Mouse (Mus musculus) midbrain, embryonic 13.5 days (tissue): ENCODE results near the gene Serpinb3d. TPM values are rescaled to one million over a fixed set of nuclear protein-coding genes. Genes with fewer than 3 reads are reported as not detected.
"Not testable (repeated sequence)": the region's sequence is repeated elsewhere in the genome, so short reads cannot be mapped to it uniquely, and the experiment has no call there.

Experiments
- ATAC-seq: fragments of 200-750 bp; cut with Nextera tagmentation; 2 replicates; pipeline ENCODE4 v1.8.0; 2017; ENCODE audit warnings: mild to moderate bottlenecking, moderate TSS enrichment, moderate library complexity
- H3K27ac ChIP-seq: fragments of 300-500 bp; sonication (generic); 2 replicates; pipeline ENCODE4 v1.5.1; 2015; ENCODE audit warnings: inconsistent platforms, mild to moderate bottlenecking, moderate library complexity
- H3K27me3 ChIP-seq: fragments of 300-500 bp; sonication (generic); 2 replicates; pipeline ENCODE4 v1.6.1; 2015; ENCODE audit warnings: mild to moderate bottlenecking, inconsistent platforms
- H3K36me3 ChIP-seq: fragments of 300-500 bp; sonication (generic); 2 replicates; pipeline ENCODE4 v1.6.1; 2015; ENCODE audit warnings: mild to moderate bottlenecking, inconsistent platforms
- H3K4me1 ChIP-seq: fragments of 300-500 bp; sonication (generic); replicated peaks from 2 replicates; pipeline ENCODE4 v1.6.1; 2015; ENCODE audit warnings: inconsistent platforms
- H3K4me2 ChIP-seq: fragments of 300-500 bp; sonication (generic); replicated peaks from 2 replicates; pipeline ENCODE4 v1.6.1; 2015; ENCODE audit warnings: moderate library complexity, mild to moderate bottlenecking, inconsistent platforms
- H3K4me3 ChIP-seq: fragments of 300-500 bp; sonication (generic); replicated peaks from 2 replicates; pipeline ENCODE4 v1.5.1; 2015; ENCODE audit warnings: mild to moderate bottlenecking, inconsistent platforms
- H3K9ac ChIP-seq: fragments of 300-500 bp; sonication (generic); replicated peaks from 2 replicates; pipeline ENCODE4 v1.6.1; 2015; ENCODE audit warnings: mild to moderate bottlenecking, inconsistent platforms
- H3K9me3 ChIP-seq: fragments of 300-500 bp; sonication (generic); 2 replicates; pipeline ENCODE4 v1.6.1; 2016; ENCODE audit warnings: mild to moderate bottlenecking, inconsistent platforms
- WGBS: fragments of 180-500 bp; shearing (Covaris S2); methylation state at CpG from one replicate; pipeline ENCODE4 v1.1.7; 2015; 5-methylcytosine and 5-hydroxymethylcytosine counted together
- polyA plus RNA-seq: library from polyadenylated mRNA; unstranded; fragments of >200 nt; fragmentation: Nextera tagmentation; extraction: Ambion mirVana; gene quantifications from 2 replicates; pipeline ENCODE4 v1.2.1, GENCODE M21; 2015

The Serpinb3d gene
- not detected in 2 replicates for polyA plus RNA-seq

DNA sequence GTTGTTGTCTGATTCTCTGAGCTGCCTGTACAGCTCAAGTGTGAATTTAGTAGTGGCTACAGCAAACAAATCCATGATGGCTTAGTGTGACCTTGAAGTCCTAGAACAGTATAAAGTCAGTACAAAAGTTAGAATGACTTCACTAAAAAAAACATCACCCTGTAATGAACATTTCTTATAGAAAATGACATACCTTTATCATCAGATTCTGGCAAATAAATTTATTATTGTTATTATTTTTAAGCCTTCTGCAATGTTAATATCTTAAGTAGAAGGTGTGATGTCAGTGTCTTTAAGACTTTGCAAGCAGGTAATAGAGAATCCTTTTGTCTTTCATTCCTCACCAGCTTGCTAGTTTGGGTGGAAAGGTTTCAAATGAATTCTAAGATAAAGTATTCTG lies at the start of gene Serpinb3d:
Serpinb3d (minus strand) TSS at position 101 of the 400 bp plus-strand sequence.
- ATAC-seq = no peak
- Histone ChIP-seq H3K27ac (no peak within 1 kb of the TSS), H3K4me3 (no peak within 1 kb of the TSS), H3K27me3 (no peaks in the 10 kb centered on the region), H3K9me3 (no peaks in the 10 kb centered on the region), H3K4me1 (no peaks in the 10 kb centered on the region), H3K36me3 (no peaks in the 10 kb centered on the region), H3K4me2 (no peak within 1 kb of the TSS), H3K9ac (no peak within 1 kb of the TSS)

DNA sequence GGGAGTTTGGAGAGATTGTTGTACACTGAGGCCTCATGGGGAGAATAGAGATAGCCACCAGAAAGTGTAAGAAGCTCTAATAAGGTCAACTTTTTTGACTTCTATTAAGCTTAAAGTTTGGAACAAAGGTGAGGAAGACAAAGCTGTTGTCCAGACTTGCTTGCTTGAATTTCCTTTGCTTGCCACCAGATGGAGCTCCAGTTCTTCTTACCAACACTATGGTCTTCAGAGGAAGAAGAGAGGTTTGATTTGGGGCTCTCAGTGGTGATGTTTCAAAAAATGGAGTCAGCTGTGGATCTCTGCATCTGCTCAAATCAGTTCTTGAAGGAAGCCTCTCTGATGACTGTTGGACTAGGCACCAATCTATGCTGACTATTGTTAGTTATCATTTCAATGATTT lies 44.1 kb upstream of the Serpinb3d start:
- H3K4me2 ChIP-seq, H3K9me3 ChIP-seq, H3K27ac ChIP-seq, H3K4me1 ChIP-seq, H3K36me3 ChIP-seq, H3K9ac ChIP-seq, H3K27me3 ChIP-seq, H3K4me3 ChIP-seq, ATAC-seq: not testable (repeated sequence)

- H3K4me1 ChIP-seq = no peaks in the 10 kb centered on the region
- H3K9ac ChIP-seq = no peak overlapping the region
- H3K27me3 ChIP-seq = no peaks in the 10 kb centered on the region
- H3K27ac ChIP-seq = no peak overlapping the region
- H3K4me2 ChIP-seq = no peak overlapping the region
- no peaks in the 10 kb centered on the region for H3K9me3 ChIP-seq
- WGBS = 85% methylated on average over 2 of the region's 2 CpGs
- no peaks in the 10 kb centered on the region for H3K36me3 ChIP-seq
- ATAC-seq = no peak
- no peak overlapping the region for H3K4me3 ChIP-seq
These were observed 15.1 kb upstream of the Serpinb3d start for GRCm38 (mm10) chr1:107098417-107098816.

GRCm38 (mm10) chr1:107052203-107052602 lies 31.1 kb downstream of the Serpinb3d start, which contains the start of gene Serpinb3a:
Serpinb3a (minus strand) TSS chr1:107052303.
- Histone ChIP-seq H3K4me3 (no peak within 1 kb of the TSS), H3K4me2 (no peak within 1 kb of the TSS), H3K9me3 (no peaks in the 10 kb centered on the region), H3K9ac (no peak within 1 kb of the TSS), H3K4me1 (no peaks in the 10 kb centered on the region), H3K27ac (no peak within 1 kb of the TSS), H3K36me3 (no peaks in the 10 kb centered on the region), H3K27me3 (no peaks in the 10 kb centered on the region)
- WGBS = 88% methylated on average over 1 of the region's 1 CpGs
- ATAC-seq = no peak

- H3K4me2 ChIP-seq, H3K9ac ChIP-seq, H3K27ac ChIP-seq, H3K27me3 ChIP-seq, H3K9me3 ChIP-seq, H3K4me1 ChIP-seq, ATAC-seq, H3K4me3 ChIP-seq, H3K36me3 ChIP-seq: not testable (repeated sequence)
- 92% methylated on average over 3 of the region's 3 CpGs for WGBS
These were observed 49.1 kb downstream of the Serpinb3d start for GRCm38 (mm10) chr1:107034236-107034635.

Other genes with a start within 250 kb of the Serpinb3d start
- 0.10 and 0.24 TPM in 2 replicates for gene Serpinb5, start 222.3 kb downstream of the Serpinb3d start, polyA plus RNA-seq
- gene Serpinb12, start 149.1 kb downstream of the Serpinb3d start, polyA plus RNA-seq = not detected in 2 replicates
- gene Serpinb13, start 102.5 kb downstream of the Serpinb3d start, polyA plus RNA-seq = not detected in 2 replicates
- gene Serpinb3a, start 31.2 kb downstream of the Serpinb3d start, polyA plus RNA-seq = not detected in 2 replicates
- not detected in 2 replicates for gene Serpinb3b, start 194.9 kb upstream of the Serpinb3d start, polyA plus RNA-seq
- not detected in 2 replicates for gene Serpinb3c, start 194.9 kb upstream of the Serpinb3d start, polyA plus RNA-seq